Mouse (Mus musculus): ENCODE results near the gene Olfr905.

The Olfr905 gene

GRCm38 (mm10) chr9:38470807-38471206, at the start of gene Olfr905:
Olfr905 (plus strand) TSS chr9:38471107.
- no peak for DNase-seq

GRCm38 (mm10) chr9:38423801-38424200, 47.1 kb upstream of the Olfr905 start:
- DNase-seq, result no peak

GRCm38 (mm10) chr9:38427026-38427425, 43.9 kb upstream of the Olfr905 start:
- DNase-seq, result no peak

GRCm38 (mm10) chr9:38429155-38429554, 41.8 kb upstream of the Olfr905 start, which contains the start of gene Olfr901:
Olfr901 (plus strand) TSS chr9:38429455.
- no peak for DNase-seq

- no peak for DNase-seq
Observed at GRCm38 (mm10) chr9:38447352-38447751, 23.6 kb upstream of the Olfr905 start, which contains the start of gene Olfr902. Olfr902 (plus strand) TSS chr9:38447652.

- no peak for DNase-seq
Observed at GRCm38 (mm10) chr9:38462844-38463243, 8.1 kb upstream of the Olfr905 start, which contains the start of gene Olfr904. Olfr904 (plus strand) TSS chr9:38463144.

- DNase-seq, result no peak
Observed at GRCm38 (mm10) chr9:38486785-38487184, 15.9 kb downstream of the Olfr905 start, which contains the start of gene Olfr906. Olfr906 (plus strand) TSS chr9:38487085.

GRCm38 (mm10) chr9:38495501-38495900, 24.6 kb downstream of the Olfr905 start, which contains the start of gene Olfr907:
Olfr907 (plus strand) TSS chr9:38495801.
- no peak for DNase-seq

- no peak for DNase-seq
Observed at GRCm38 (mm10) chr9:38512353-38512752, 41.4 kb downstream of the Olfr905 start.

GRCm38 (mm10) chr9:38521280-38521679, 50.4 kb downstream of the Olfr905 start, which contains the start of gene Olfr911-ps1:
Olfr911-ps1 (plus strand) TSS chr9:38521580.
- no peak for DNase-seq

Measured in cerebellum, postnatal 25 days (tissue).